Mouse (Mus musculus): Measurements from ENCODE around the gene Mad2l2.

GRCm38 (mm10) chr4:148122694-148123066 lies 7.5 kb upstream of the Mad2l2 start:
- TF ChIP-seq CTCF (IDR thresholded peaks at IDR 0.05; ENCODE audit: low read depth) (no peak), EP300 (IDR thresholded peaks at IDR 0.05; ENCODE audit: low read depth) (no peak)

All from liver, postnatal 0 days (tissue).